Mouse (Mus musculus): ENCODE data around the gene Spp2.
A peak's percentile ranks its signal among the peaks of the same experiment; 100 is the strongest.
"Not testable (repeated sequence)": the region's sequence is repeated elsewhere in the genome, so short reads cannot be mapped to it uniquely, and the experiment has no call there.

Spp2 gene

GRCm38 (mm10) chr1:88434057-88434456, 27.3 kb downstream of the Spp2 start:
- DNase-seq: no peak

- no peak for DNase-seq
Measured at GRCm38 (mm10) chr1:88437206-88438126, 30.7 kb downstream of the Spp2 start.

DNA sequence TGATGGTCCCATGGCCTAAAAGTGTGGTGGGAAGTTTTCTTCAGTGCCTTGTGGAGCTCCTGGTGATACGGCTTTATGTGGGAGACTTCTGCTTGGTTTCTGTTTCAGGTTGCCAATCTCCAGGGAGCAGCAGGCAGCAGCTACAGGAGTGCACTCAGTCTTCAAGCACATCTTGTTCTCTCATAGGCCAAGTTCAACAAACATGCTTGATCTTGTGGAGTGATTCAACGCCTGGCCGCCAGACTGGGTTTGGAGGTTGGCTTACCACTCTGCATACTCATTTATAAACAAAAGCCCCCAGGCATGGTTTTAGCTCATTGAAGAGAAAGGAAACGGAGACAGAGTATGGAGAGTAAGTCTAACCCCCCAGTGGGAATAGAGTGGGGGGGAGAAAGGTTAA, 36.6 kb downstream of the Spp2 start:
- no peak for DNase-seq

DNA sequence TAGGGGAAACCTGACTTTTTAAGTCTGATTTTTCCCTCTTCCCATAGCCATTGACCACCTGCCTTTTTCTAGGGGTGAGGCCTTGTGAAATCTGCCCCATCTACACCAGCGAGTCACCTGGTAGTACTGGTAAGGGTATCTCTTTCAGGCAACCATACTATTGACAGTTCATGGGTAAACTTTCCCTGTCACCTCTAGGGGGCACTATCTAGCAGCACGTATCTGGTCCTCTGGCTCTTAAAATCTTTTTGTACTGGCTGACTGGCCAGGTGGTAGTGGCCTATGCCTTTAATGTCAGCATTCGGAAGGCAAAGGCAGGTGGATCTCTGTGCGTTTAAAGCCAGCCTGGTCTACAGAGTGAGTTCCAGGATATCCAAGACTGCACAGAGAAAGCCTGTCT, 38.6 kb downstream of the Spp2 start:
- no peak for DNase-seq

DNA sequence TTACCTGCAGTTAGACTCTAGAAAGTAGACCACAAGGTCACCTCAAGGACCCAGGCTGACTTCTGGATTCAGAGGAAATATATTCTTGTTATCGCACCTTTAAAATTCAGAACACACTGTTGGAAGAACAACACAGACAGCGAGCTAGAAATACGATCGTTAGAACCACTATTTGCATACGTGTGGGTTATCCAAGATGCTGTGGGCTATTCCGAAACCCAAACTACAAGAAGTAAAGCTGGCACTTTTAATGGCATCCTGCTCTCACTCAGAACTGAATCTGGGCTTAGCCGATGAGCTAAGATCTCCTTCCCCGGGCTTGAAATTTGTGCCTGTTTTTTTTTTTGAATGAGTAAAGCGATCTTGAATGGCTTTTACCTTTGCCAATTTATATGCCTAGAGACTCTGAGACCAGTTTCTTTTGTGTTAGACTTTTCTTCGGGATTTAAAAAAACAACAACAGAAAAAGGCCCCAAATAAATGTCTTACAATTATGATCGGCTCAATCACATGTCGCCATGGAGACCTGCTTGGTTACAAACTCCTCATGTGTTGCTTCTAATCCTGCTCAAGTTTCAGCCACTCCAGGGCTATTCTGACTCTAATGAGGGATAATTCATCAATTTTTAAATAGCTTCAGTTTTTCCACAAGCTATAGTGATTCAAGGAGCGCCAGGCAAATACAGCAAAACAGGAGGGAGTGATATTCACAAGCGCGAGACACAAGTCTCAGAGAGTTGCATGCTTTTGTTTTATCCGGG, 39.7 kb downstream of the Spp2 start:
- no peak for DNase-seq

GRCm38 (mm10) chr1:88447483-88447882, 40.7 kb downstream of the Spp2 start:
- DNase-seq: no peak

GRCm38 (mm10) chr1:88448094-88448493, 41.3 kb downstream of the Spp2 start:
- DNase-seq: not testable (repeated sequence)

- no peak for DNase-seq
Measured at GRCm38 (mm10) chr1:88449741-88450140, 43.0 kb downstream of the Spp2 start.

- no peak for DNase-seq
Measured at GRCm38 (mm10) chr1:88450668-88451067, 43.9 kb downstream of the Spp2 start.

DNA sequence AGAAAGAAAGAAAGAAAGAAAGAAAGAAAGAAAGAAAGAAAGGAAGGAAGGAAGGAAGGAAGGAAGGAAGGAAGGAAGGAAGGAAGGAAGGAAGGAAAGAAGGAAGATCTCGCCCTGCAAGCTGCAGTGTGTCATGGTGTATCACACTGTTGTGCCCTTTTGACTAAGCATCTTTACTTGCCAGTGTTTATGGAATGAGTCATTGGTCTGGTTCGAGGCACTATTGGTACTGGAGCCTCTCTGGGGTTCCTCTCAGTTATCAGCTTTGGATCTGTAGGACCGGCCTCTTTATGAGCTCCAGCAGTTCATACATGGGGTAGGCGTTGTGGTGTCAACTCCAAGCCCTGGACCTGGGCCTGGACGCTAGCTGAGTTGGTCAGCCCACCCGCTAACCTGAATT, 45.4 kb downstream of the Spp2 start:
- DNase-seq: no peak

GRCm38 (mm10) chr1:88454703-88455102, 47.9 kb downstream of the Spp2 start:
- DNase-seq: no peak

- DNase-seq: peak; percentile 33
Measured at GRCm38 (mm10) chr1:88455761-88456160, 49.0 kb downstream of the Spp2 start.

DNA sequence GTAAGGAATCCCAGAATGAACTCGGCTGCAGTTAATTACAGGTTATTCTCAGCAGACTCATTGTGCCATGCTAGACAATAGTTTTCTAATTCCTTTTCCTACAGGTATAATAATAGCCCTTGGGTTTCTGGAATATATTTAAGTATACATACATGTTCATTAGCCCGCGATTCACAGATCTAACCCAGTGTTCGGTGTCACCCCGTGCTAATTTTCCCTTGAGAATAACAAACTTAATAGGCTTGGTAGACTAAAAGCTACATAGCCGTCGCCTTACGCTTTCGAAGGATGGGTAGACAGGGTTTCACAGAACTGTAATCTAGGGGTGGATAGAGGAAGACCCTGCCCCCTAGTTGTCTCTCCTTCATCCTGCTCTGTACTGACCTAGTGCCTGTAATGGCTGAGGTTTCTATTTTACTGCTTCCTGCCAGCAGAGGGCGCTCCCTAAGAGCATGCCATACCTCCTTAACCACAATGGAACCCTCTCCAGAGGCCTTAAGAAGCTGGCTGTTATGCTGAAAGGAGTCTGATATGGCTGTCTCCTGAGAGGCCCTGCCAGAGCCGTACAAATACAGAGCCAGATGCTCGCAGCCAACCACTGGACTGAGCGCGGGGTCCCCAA, 49.8 kb downstream of the Spp2 start:
- DNase-seq: peak; percentile 84

- no peak for DNase-seq
Measured at GRCm38 (mm10) chr1:88459196-88459595, 52.4 kb downstream of the Spp2 start.

- DNase-seq: no peak
Measured at GRCm38 (mm10) chr1:88459655-88460054, 52.9 kb downstream of the Spp2 start.

DNA sequence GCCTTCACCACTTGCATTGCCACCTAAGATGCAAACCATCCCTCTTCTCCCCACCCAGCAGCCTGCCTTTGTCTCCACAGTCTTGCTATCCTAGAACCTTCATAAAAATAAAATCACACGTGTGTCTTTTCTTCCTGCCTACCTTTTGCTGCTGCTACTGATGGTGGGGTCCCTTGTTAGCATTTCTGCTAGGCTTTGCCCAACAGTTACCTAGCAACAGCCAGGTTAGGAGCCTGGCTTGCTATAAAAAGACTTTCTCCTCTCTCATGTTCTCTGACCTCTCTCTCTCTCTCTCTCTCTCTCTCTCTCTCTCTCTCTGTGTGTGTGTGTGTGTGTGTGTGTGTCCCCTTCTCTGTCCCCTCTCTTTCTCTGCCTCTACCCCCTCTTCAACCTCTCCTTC, 54.3 kb downstream of the Spp2 start:
- no peak for DNase-seq

GRCm38 (mm10) chr1:88462484-88462883, 55.7 kb downstream of the Spp2 start:
- no peak for DNase-seq

DNA sequence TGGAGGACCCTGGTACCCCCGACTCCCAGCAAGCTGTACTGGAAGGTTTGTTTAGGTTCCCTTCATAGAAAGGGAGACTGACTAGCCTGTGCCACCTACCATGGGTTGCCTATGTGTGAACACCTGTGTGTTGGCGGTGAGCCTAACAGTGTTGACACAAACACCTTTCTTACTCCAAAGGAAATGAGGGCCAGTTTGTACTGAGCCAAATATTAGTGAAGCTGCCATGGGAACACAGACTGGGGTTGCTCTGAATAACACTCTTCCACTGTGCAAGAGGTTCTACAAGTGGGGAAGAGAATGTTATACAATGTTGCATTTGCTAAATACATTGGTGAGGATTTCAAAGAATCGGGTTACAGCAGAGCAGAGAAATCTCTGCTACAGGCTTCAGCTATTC, 56.5 kb downstream of the Spp2 start:
- no peak for DNase-seq

DNA sequence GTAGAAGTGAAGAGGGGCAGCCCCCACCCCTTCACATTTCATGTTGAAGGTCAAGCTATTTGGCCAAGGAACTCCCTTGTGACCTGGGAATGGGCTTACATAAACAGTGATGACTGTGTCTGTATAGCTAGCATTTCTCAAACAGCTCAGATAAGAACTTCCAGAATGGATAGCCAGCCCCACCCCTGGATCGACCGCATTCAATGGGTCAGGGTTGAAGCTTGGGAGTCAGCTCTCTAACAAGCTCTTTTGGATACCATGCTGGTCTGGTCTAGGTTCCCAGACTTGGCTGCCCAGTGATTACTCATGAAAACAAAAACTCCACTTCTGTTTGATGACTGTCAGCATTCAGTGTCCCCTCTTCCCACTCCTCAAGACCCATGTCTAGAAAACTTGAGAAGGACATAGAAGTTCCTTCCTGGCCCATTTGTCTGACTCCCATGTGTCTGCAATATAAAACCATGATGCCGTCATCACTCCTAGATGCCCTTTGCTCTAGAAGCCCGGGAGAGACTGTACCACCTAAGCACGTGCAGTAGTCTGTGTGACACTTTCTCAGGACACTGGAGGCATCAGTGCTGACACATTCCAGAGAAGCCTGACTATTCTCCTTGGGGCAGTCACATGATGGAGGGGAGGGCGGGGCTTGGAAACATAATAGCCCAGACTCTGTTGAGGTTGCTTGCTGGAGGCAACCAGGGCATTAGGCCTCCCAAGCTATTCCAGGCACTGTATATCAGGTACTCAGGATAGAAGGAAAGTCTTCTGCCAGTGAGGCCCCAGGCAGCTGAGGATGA, 57.5 kb downstream of the Spp2 start:
- DNase-seq: no peak

DNA sequence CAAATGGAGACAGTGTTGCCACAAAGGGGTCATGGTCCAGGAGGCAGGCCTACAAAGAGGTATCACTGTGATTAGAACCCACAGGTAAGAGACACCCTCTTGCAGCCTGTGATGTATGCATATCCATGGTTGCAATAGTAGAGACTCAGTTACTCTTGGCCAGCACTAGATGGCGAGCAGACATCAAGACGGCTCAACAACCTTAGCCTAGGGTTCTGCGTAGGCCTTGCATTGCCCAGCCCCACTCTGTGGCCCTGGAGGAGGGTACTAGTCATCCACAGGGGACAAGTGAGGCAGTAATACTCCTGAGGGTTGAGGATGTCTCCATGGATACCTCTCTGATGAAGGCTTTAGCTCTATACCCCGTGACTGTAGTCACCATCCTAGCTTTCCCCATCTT, 59.0 kb downstream of the Spp2 start:
- peak; percentile 53 for DNase-seq

- no peak for DNase-seq
Measured at GRCm38 (mm10) chr1:88466325-88467064, 59.7 kb downstream of the Spp2 start.

- DNase-seq: no peak
Measured at GRCm38 (mm10) chr1:88467866-88468265, 61.1 kb downstream of the Spp2 start.

Data from kidney, postnatal 10 days (tissue).